Mouse (Mus musculus) NIH3T3 (cell line): Measurements from ENCODE around the gene Exosc8.

Experiments
- DNase-seq: peaks from one replicate; pipeline ENCODE4 v3.0.0-alpha.2; 2012; ENCODE audit warnings: low read depth

Exosc8 gene

GRCm38 (mm10) chr3:54735247-54736046 lies at the start of gene Exosc8, which contains the start of gene Alg5:
Gene Exosc8, minus strand, starts transcription at chr3:54735393.
Gene Alg5, plus strand, starts transcription at chr3:54735539.
- DNase-seq: peak; percentile 92

GRCm38 (mm10) chr3:54775989-54776631 lies 40.9 kb upstream of the Exosc8 start:
- DNase-seq: no peak

- peak; percentile 12 for DNase-seq
Measured at GRCm38 (mm10) chr3:54773613-54774012, 38.4 kb upstream of the Exosc8 start.

GRCm38 (mm10) chr3:54769349-54770275 lies 34.4 kb upstream of the Exosc8 start:
- no peak for DNase-seq

GRCm38 (mm10) chr3:54768592-54768991 lies 33.4 kb upstream of the Exosc8 start:
- no peak for DNase-seq

- no peak for DNase-seq
Measured at GRCm38 (mm10) chr3:54766811-54767210, 31.6 kb upstream of the Exosc8 start.

- no peak for DNase-seq
Measured at GRCm38 (mm10) chr3:54766034-54766433, 30.8 kb upstream of the Exosc8 start.

GRCm38 (mm10) chr3:54765521-54765920 lies 30.3 kb upstream of the Exosc8 start:
- DNase-seq: peak; percentile 26

- DNase-seq: no peak
Measured at GRCm38 (mm10) chr3:54764418-54764817, 29.2 kb upstream of the Exosc8 start.

- DNase-seq: no peak
Measured at GRCm38 (mm10) chr3:54761258-54761657, 26.1 kb upstream of the Exosc8 start.

- DNase-seq: no peak
Measured at GRCm38 (mm10) chr3:54760321-54761115, 25.3 kb upstream of the Exosc8 start.

- no peak for DNase-seq
Measured at GRCm38 (mm10) chr3:54759211-54759610, 24.0 kb upstream of the Exosc8 start.

GRCm38 (mm10) chr3:54757446-54757845 lies 22.3 kb upstream of the Exosc8 start:
- DNase-seq: no peak

GRCm38 (mm10) chr3:54756058-54756457 lies 20.9 kb upstream of the Exosc8 start:
- peak; percentile 45 for DNase-seq

- DNase-seq: peak; percentile 85
Measured at GRCm38 (mm10) chr3:54755145-54756041, 20.2 kb upstream of the Exosc8 start, which contains the start of gene Smad9. Gene Smad9, plus strand, starts transcription at chr3:54755582.

GRCm38 (mm10) chr3:54753411-54753810 lies 18.2 kb upstream of the Exosc8 start:
- DNase-seq: peak; percentile 39

GRCm38 (mm10) chr3:54745799-54746198 lies 10.6 kb upstream of the Exosc8 start:
- DNase-seq: peak; percentile 50

- DNase-seq: no peak
Measured at GRCm38 (mm10) chr3:54741965-54742364, 6.8 kb upstream of the Exosc8 start.

GRCm38 (mm10) chr3:54737317-54737716 lies 2.1 kb upstream of the Exosc8 start:
- no peak for DNase-seq
